8 mouse cellular contexts compared by ENCODE assay signal in the genomic region with DNA sequence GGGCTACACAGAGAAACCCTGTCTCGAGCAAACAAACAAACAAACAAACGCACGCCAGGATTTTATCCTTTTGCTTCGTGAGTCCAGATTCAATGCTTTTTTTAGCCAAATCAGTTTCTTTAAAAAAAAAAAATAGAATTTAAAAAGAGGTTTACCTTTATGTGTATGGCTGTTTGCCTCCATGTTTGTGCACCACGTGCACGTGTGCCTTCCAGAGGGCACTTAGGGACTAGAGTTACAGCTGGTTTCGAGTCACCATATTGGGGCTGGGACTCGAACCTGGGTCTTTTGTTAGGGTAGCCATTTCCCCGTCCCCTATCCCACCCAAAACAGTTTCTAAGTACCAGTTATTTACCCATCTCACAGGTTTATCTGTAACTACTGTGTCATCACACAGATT. TPM values are rescaled to one million over a fixed set of nuclear protein-coding genes. Genes with fewer than 3 reads are reported as not detected.
A peak's percentile ranks its signal among the peaks of the same experiment; 100 is the strongest.
DNase-seq lines count a peak whose midpoint lies in the region; ATAC-seq lines count a peak whose summit lies in the region.

No protein-coding gene starts in this region.

- H3K4me3 ChIP-seq in embryonic facial prominence, embryonic 11.5 days (ENCODE audit: low read depth, low read length): peak overlapping the region; percentile 87
- peak overlapping the region; percentile 53 for H3K4me3 ChIP-seq in hindbrain, embryonic 16.5 days (ENCODE audit: low read length)
- H3K4me3 ChIP-seq in midbrain, embryonic 16.5 days (ENCODE audit: low read depth, low read length): peak overlapping the region; percentile 80

- peak overlapping the region; percentile 56 for H3K4me2 ChIP-seq in embryonic facial prominence, embryonic 11.5 days (ENCODE audit: low read depth, low read length)
- H3K4me2 ChIP-seq in hindbrain, embryonic 16.5 days (ENCODE audit: low read length): peak overlapping the region; percentile 52
- peak overlapping the region; percentile 67 for H3K4me2 ChIP-seq in midbrain, embryonic 16.5 days (ENCODE audit: low read length)

- H3K9ac ChIP-seq in embryonic facial prominence, embryonic 11.5 days (replicated peaks; ENCODE audit: low read length): peak overlapping the region; percentile 83
- H3K9ac ChIP-seq in hindbrain, embryonic 16.5 days (ENCODE audit: low read depth, low read length): peak overlapping the region; percentile 57
- peak overlapping the region; percentile 76 for H3K9ac ChIP-seq in midbrain, embryonic 16.5 days (ENCODE audit: low read depth, low read length)

- H3K27ac ChIP-seq in embryonic facial prominence, embryonic 11.5 days (replicated peaks; ENCODE audit: low read depth, low read length): no peak overlapping the region
- H3K27ac ChIP-seq in hindbrain, embryonic 16.5 days (ENCODE audit: low read depth, low read length): peak overlapping the region; percentile 67
- H3K27ac ChIP-seq in midbrain, embryonic 16.5 days (ENCODE audit: low read length): peak overlapping the region; percentile 91

- ATAC-seq in embryonic facial prominence, embryonic 11.5 days (replicated peaks; ENCODE audit: insufficient number of reproducible peaks, low FRiP score, low TSS enrichment, low read depth): no peak
- ATAC-seq in hindbrain, embryonic 16.5 days: no peak
- peak; percentile 1; the same call in 1 of the 2 replicates for ATAC-seq in midbrain, embryonic 16.5 days

- H3K27me3 ChIP-seq in embryonic facial prominence, embryonic 11.5 days (ENCODE audit: control insufficient read depth, insufficient read depth, low read length): no peaks in the 10 kb centered on the region
- H3K27me3 ChIP-seq in hindbrain, embryonic 16.5 days (replicated peaks; ENCODE audit: control insufficient read depth, insufficient read depth, low read length): no peaks in the 10 kb centered on the region
- H3K27me3 ChIP-seq in midbrain, embryonic 16.5 days (ENCODE audit: control insufficient read depth, insufficient read depth, low read depth, low read length): no peaks in the 10 kb centered on the region

- H3K4me1 ChIP-seq in embryonic facial prominence, embryonic 11.5 days (ENCODE audit: control insufficient read depth, insufficient read depth, low read length): no peaks in the 10 kb centered on the region
- peaks cover 14% of the 10 kb centered on the region for H3K4me1 ChIP-seq in hindbrain, embryonic 16.5 days (ENCODE audit: control insufficient read depth, insufficient read depth, low read depth, low read length)
- peaks cover 18% of the 10 kb centered on the region for H3K4me1 ChIP-seq in midbrain, embryonic 16.5 days (ENCODE audit: control insufficient read depth, insufficient read depth, low read length)

- WGBS in embryonic facial prominence, embryonic 11.5 days: 76% methylated on average over 9 of the region's 9 CpGs
- 82% methylated on average over 9 of the region's 9 CpGs for WGBS in hindbrain, embryonic 16.5 days
- WGBS in midbrain, embryonic 16.5 days: 81% methylated on average over 9 of the region's 9 CpGs

- no peaks in the 10 kb centered on the region; the same call in 1 of the 2 replicates for H3K36me3 ChIP-seq in embryonic facial prominence, embryonic 11.5 days (replicated peaks; ENCODE audit: control insufficient read depth, insufficient read depth, low read depth, low read length)
- H3K36me3 ChIP-seq in hindbrain, embryonic 16.5 days (ENCODE audit: control insufficient read depth, insufficient read depth, low read length): peaks cover 8% of the 10 kb centered on the region
- peaks cover 7% of the 10 kb centered on the region for H3K36me3 ChIP-seq in midbrain, embryonic 16.5 days (ENCODE audit: control insufficient read depth, insufficient read depth, low read length)

- no peaks in the 10 kb centered on the region for H3K9me3 ChIP-seq in embryonic facial prominence, embryonic 11.5 days (replicated peaks; ENCODE audit: control insufficient read depth, low read length)
- no peaks in the 10 kb centered on the region for H3K9me3 ChIP-seq in hindbrain, embryonic 16.5 days (ENCODE audit: control insufficient read depth, low read length)
- no peaks in the 10 kb centered on the region for H3K9me3 ChIP-seq in midbrain, embryonic 16.5 days (replicated peaks; ENCODE audit: control insufficient read depth, low read length, poor library complexity, severe bottlenecking)

- peak; percentile 12 for DNase-seq in kidney, postnatal 10 days
- DNase-seq in kidney, postnatal 4 days: no peak
- no peak for DNase-seq in embryonic facial prominence, embryonic 11.5 days (ENCODE audit: low spot score)
- DNase-seq in layer of hippocampus, postnatal 25 days (ENCODE audit: extremely low spot score in 1 of 2, low spot score in 1 of 2): no peak
- DNase-seq in c-Kit-positive CD71-positive TER-119-positive erythroid progenitor cells, embryonic 14.5 days (ENCODE audit: low spot score): no peak
- DNase-seq in kidney, adult 9 months: no peak

RNA-seq across cellular contexts. Expression of gene Mettl16, which starts 0.6 kb away (rescaled TPM):
- 51.2 and 52.2 TPM in 2 replicates for polyA plus RNA-seq in embryonic facial prominence, embryonic 11.5 days (2014; fragmentation: Nextera tagmentation; extraction: Ambion mirVana)
- polyA plus RNA-seq in hindbrain, embryonic 16.5 days (2015; fragmentation: Nextera tagmentation; extraction: Ambion mirVana): 52.2 and 55.3 TPM in 2 replicates
- polyA plus RNA-seq in midbrain, embryonic 16.5 days (2015; fragmentation: Nextera tagmentation; extraction: Ambion mirVana): 53.2 and 60.0 TPM in 2 replicates
- total RNA-seq in layer of hippocampus, postnatal 25 days (2021): 10 to 100 TPM; 27.0 to 27.5 TPM

RNA-seq across cellular contexts. Expression of gene Pafah1b1, which starts 45.6 kb away (rescaled TPM):
- 96.8 and 102 TPM in 2 replicates for polyA plus RNA-seq in embryonic facial prominence, embryonic 11.5 days (2014; fragmentation: Nextera tagmentation; extraction: Ambion mirVana)
- 46.0 and 46.8 TPM in 2 replicates for polyA plus RNA-seq in hindbrain, embryonic 16.5 days (2015; fragmentation: Nextera tagmentation; extraction: Ambion mirVana)
- polyA plus RNA-seq in midbrain, embryonic 16.5 days (2015; fragmentation: Nextera tagmentation; extraction: Ambion mirVana): 45.8 and 57.5 TPM in 2 replicates
- total RNA-seq in layer of hippocampus, postnatal 25 days (2021): 100 to 1,000 TPM; 358 to 403 TPM
